Mouse (Mus musculus) CH12.LX (cell line): ENCODE measurements around the gene Hoxb3. TPM values are rescaled to one million over a fixed set of nuclear protein-coding genes. Genes with fewer than 3 reads are reported as not detected.
A peak's percentile ranks its signal among the peaks of the same experiment; 100 is the strongest.

ENCODE experiments used
- DNase-seq: peaks from one replicate; pipeline ENCODE4 v3.0.0-alpha.2; 2013; ENCODE audit errors: extremely low read depth
- H3K27ac ChIP-seq: 2 replicates; pipeline ENCODE4 v1.5.1; 2012; ENCODE audit warnings: low read depth, mild to moderate bottlenecking, control low read depth, moderate library complexity; ENCODE audit not compliant: insufficient read depth
- H3K27me3 ChIP-seq: replicated peaks from 2 replicates; pipeline ENCODE3; 2012; ENCODE audit warnings: inconsistent platforms
- H3K36me3 ChIP-seq, 2 experiments: replicated peaks in 1 of 2; 2 replicates each; pipeline versions ENCODE3 to v1.6.1; 2012; ENCODE audit warnings: inconsistent platforms in 1 of 2, low read length in 1 of 2, mild to moderate bottlenecking in 1 of 2, mixed read lengths in 1 of 2, moderate library complexity in 1 of 2; ENCODE audit not compliant: control insufficient read depth in 1 of 2, insufficient read depth in 1 of 2
- H3K4me1 ChIP-seq, 2 experiments: 2 replicates each; pipeline ENCODE4 v1.6.1; 2012; ENCODE audit warnings: inconsistent platforms in 1 of 2, moderate library complexity in 1 of 2; ENCODE audit not compliant: insufficient read depth in 2 of 2, control insufficient read depth in 1 of 2
- H3K4me2 ChIP-seq: 2 replicates; pipeline ENCODE4 v1.6.1; 2012; ENCODE audit warnings: low read depth, mild to moderate bottlenecking, control low read depth; ENCODE audit not compliant: poor library complexity, insufficient read depth, severe bottlenecking
- H3K4me3 ChIP-seq, 3 experiments: fragments of 150-350 bp in 1 of 3; sonication (generic) in 1 of 3; replicated peaks in 1 of 3; 2 replicates each; pipeline versions ENCODE3 to v1.5.1; 2011 to 2012; ENCODE audit warnings: low read depth in 2 of 3, low read length in 2 of 3, mild to moderate bottlenecking in 2 of 3, moderate library complexity in 2 of 3, control low read depth in 1 of 3, improper control_type of control experiment in 1 of 3, inconsistent platforms in 1 of 3, mixed read lengths in 1 of 3; ENCODE audit not compliant: poor library complexity in 1 of 3
- H3K79me2 ChIP-seq: replicated peaks from 2 replicates; pipeline ENCODE4 v1.6.1; 2012; ENCODE audit warnings: mild to moderate bottlenecking, moderate library complexity; ENCODE audit not compliant: control insufficient read depth, poor library complexity, insufficient read depth, severe bottlenecking; ENCODE audit errors: extremely low read depth
- H3K9ac ChIP-seq: 2 replicates; pipeline ENCODE4 v1.6.1; 2012; ENCODE audit warnings: low read depth, mild to moderate bottlenecking, control low read depth, moderate library complexity; ENCODE audit not compliant: insufficient read depth
- H3K9me3 ChIP-seq: replicated peaks from 2 replicates; pipeline ENCODE3; 2012; ENCODE audit warnings: low read length, inconsistent platforms, mixed read lengths
- BHLHE40 ChIP-seq: IDR thresholded peaks from 2 replicates; pipeline ENCODE4 v1.6.1; 2011; ENCODE audit warnings: mild to moderate bottlenecking, low read depth, low read length, improper control_type of control experiment
- CHD1 ChIP-seq: IDR thresholded peaks from 2 replicates; pipeline ENCODE4 v1.6.1; 2012; ENCODE audit warnings: low read depth, low read length, improper control_type of control experiment, inconsistent platforms
- CHD2 ChIP-seq: IDR thresholded peaks from 2 replicates; pipeline ENCODE4 v1.6.1; 2011; ENCODE audit warnings: low read length, improper control_type of control experiment
- CTCF ChIP-seq, 2 experiments: IDR thresholded peaks in 1 of 2; conservative IDR thresholded peaks in 1 of 2; 2 replicates each; pipeline ENCODE4 v1.5.1; 2011 to 2012; ENCODE audit warnings: low read depth in 2 of 2, low read length in 2 of 2, improper control_type of control experiment in 1 of 2, inconsistent platforms in 1 of 2, mild to moderate bottlenecking in 1 of 2, moderate library complexity in 1 of 2
- E2F4 ChIP-seq: IDR thresholded peaks from 2 replicates; pipeline ENCODE4 v1.6.1; 2011; ENCODE audit warnings: low read depth, low read length, improper control_type of control experiment; ENCODE audit not compliant: insufficient replicate concordance
- ELF1 ChIP-seq: IDR thresholded peaks from 2 replicates; pipeline ENCODE4 v1.6.1; 2014; ENCODE audit warnings: low read depth, mild to moderate bottlenecking, inconsistent platforms, low read length, improper control_type of control experiment
- EP300 ChIP-seq: IDR thresholded peaks from 2 replicates; pipeline ENCODE4 v1.6.1; 2011; ENCODE audit warnings: low read length, improper control_type of control experiment
- ETS1 ChIP-seq: conservative IDR thresholded peaks from 2 replicates; pipeline ENCODE4 v1.6.1; 2012; ENCODE audit warnings: low read depth, mild to moderate bottlenecking, inconsistent platforms, low read length, improper control_type of control experiment, moderate library complexity
- GABPA ChIP-seq: IDR thresholded peaks from 2 replicates; pipeline ENCODE4 v1.6.1; 2012; ENCODE audit warnings: low read depth, low read length, improper control_type of control experiment, inconsistent platforms; ENCODE audit not compliant: insufficient replicate concordance
- HCFC1 ChIP-seq: IDR thresholded peaks from 2 replicates; pipeline ENCODE4 v1.6.1; 2012; ENCODE audit warnings: low read depth, mild to moderate bottlenecking, inconsistent platforms, low read length, improper control_type of control experiment
- IRF4 ChIP-seq: IDR thresholded peaks from 2 replicates; pipeline ENCODE4 v1.6.1; 2014; ENCODE audit warnings: low read depth, mild to moderate bottlenecking, inconsistent platforms, low read length, improper control_type of control experiment
- JUN ChIP-seq: IDR thresholded peaks from 2 replicates; pipeline ENCODE4 v1.6.1; 2011; ENCODE audit warnings: low read depth, mild to moderate bottlenecking, low read length, improper control_type of control experiment, moderate library complexity; ENCODE audit not compliant: insufficient read depth
- JUND ChIP-seq: conservative IDR thresholded peaks from 2 replicates; pipeline ENCODE4 v1.6.1; 2011; ENCODE audit warnings: low read depth, low read length, improper control_type of control experiment
- KAT2A ChIP-seq: IDR thresholded peaks from 2 replicates; pipeline ENCODE4 v1.6.1; 2012; ENCODE audit warnings: low read length, improper control_type of control experiment, inconsistent platforms; ENCODE audit not compliant: insufficient replicate concordance
- MAFK ChIP-seq: IDR thresholded peaks from 2 replicates; pipeline ENCODE4 v1.6.1; 2011; ENCODE audit warnings: low read length, improper control_type of control experiment; ENCODE audit not compliant: insufficient replicate concordance
- MAX ChIP-seq: IDR thresholded peaks from 2 replicates; pipeline ENCODE4 v1.6.1; 2011; ENCODE audit warnings: low read length, improper control_type of control experiment
- MAZ ChIP-seq: IDR thresholded peaks from 2 replicates; pipeline ENCODE4 v1.6.1; 2012; ENCODE audit warnings: low read depth, mild to moderate bottlenecking, inconsistent platforms, low read length, improper control_type of control experiment, moderate library complexity
- MEF2A ChIP-seq: IDR thresholded peaks from 2 replicates; pipeline ENCODE4 v1.6.1; 2014; ENCODE audit warnings: low read depth, mild to moderate bottlenecking, inconsistent platforms, low read length, improper control_type of control experiment, borderline replicate concordance
- MXI1 ChIP-seq: IDR thresholded peaks from 2 replicates; pipeline ENCODE4 v1.6.1; 2011; ENCODE audit warnings: mild to moderate bottlenecking, low read depth, low read length, improper control_type of control experiment
- MYC ChIP-seq: IDR thresholded peaks from 2 replicates; pipeline ENCODE4 v1.6.1; 2011; ENCODE audit warnings: low read depth, mild to moderate bottlenecking, improper control_type of control experiment, low read length
- NELFE ChIP-seq: IDR thresholded peaks from 2 replicates; pipeline ENCODE4 v1.6.1; 2011; ENCODE audit warnings: low read depth, low read length, improper control_type of control experiment
- NRF1 ChIP-seq: IDR thresholded peaks from 2 replicates; pipeline ENCODE4 v1.6.1; 2014; ENCODE audit warnings: low read depth, mild to moderate bottlenecking, inconsistent platforms, low read length, improper control_type of control experiment, moderate library complexity
- PAX5 ChIP-seq: IDR thresholded peaks from 2 replicates; pipeline ENCODE4 v1.6.1; 2012; ENCODE audit warnings: low read length, inconsistent platforms, mixed read lengths
- POLR2A ChIP-seq: IDR thresholded peaks from 2 replicates; pipeline ENCODE4 v1.6.1; 2011; ENCODE audit warnings: low read depth, mild to moderate bottlenecking, improper control_type of control experiment, low read length
- POLR2AphosphoS2 ChIP-seq: IDR thresholded peaks from 2 replicates; pipeline ENCODE4 v1.6.1; 2011; ENCODE audit warnings: low read depth, low read length, improper control_type of control experiment
- RAD21 ChIP-seq: IDR thresholded peaks from 2 replicates; pipeline ENCODE4 v1.6.1; 2011; ENCODE audit warnings: low read depth, mild to moderate bottlenecking, low read length, improper control_type of control experiment, moderate library complexity
- RCOR1 ChIP-seq: conservative IDR thresholded peaks from 2 replicates; pipeline ENCODE4 v1.6.1; 2012; ENCODE audit warnings: low read depth, mild to moderate bottlenecking, inconsistent platforms, low read length, improper control_type of control experiment
- SIN3A ChIP-seq: IDR thresholded peaks from 2 replicates; pipeline ENCODE4 v1.6.1; 2012; ENCODE audit warnings: low read length, improper control_type of control experiment, inconsistent platforms
- SMC3 ChIP-seq: IDR thresholded peaks from 2 replicates; pipeline ENCODE4 v1.6.1; 2011; ENCODE audit warnings: low read depth, low read length, improper control_type of control experiment
- TBP ChIP-seq: conservative IDR thresholded peaks from 2 replicates; pipeline ENCODE4 v1.6.1; 2011; ENCODE audit warnings: low read depth, low read length, improper control_type of control experiment
- TCF12 ChIP-seq: IDR thresholded peaks from 2 replicates; pipeline ENCODE4 v1.6.1; 2014; ENCODE audit warnings: low read depth, mild to moderate bottlenecking, inconsistent platforms, low read length, improper control_type of control experiment
- UBTF ChIP-seq: IDR thresholded peaks from 2 replicates; pipeline ENCODE4 v1.6.1; 2012; ENCODE audit warnings: low read depth, mild to moderate bottlenecking, inconsistent platforms, low read length, improper control_type of control experiment, moderate library complexity
- USF1 ChIP-seq: IDR thresholded peaks from 2 replicates; pipeline ENCODE4 v1.6.1; 2014; ENCODE audit warnings: low read depth, mild to moderate bottlenecking, inconsistent platforms, low read length, improper control_type of control experiment
- USF2 ChIP-seq: conservative IDR thresholded peaks from 2 replicates; pipeline ENCODE4 v1.6.1; 2011; ENCODE audit warnings: low read depth, low read length, improper control_type of control experiment
- ZC3H11A ChIP-seq: IDR thresholded peaks from 2 replicates; pipeline ENCODE4 v1.6.1; 2012; ENCODE audit warnings: low read depth, mild to moderate bottlenecking, inconsistent platforms, low read length, improper control_type of control experiment
- ZKSCAN1 ChIP-seq: IDR thresholded peaks from 2 replicates; pipeline ENCODE4 v1.6.1; 2012; ENCODE audit warnings: low read depth, inconsistent platforms, low read length, improper control_type of control experiment, borderline replicate concordance
- ZMIZ1 ChIP-seq: IDR thresholded peaks from 2 replicates; pipeline ENCODE4 v1.6.1; 2012; ENCODE audit warnings: low read depth, mild to moderate bottlenecking, inconsistent platforms, low read length, improper control_type of control experiment
- ZNF384 ChIP-seq: IDR thresholded peaks from 2 replicates; pipeline ENCODE4 v1.6.1; 2012; ENCODE audit warnings: low read depth, low read length, improper control_type of control experiment, inconsistent platforms
- dilution Hi-C: fragments of 300-500 bp; cut with MboI; formaldehyde crosslinking; loops from 2 replicates; pipeline ENCODE4 v1.14.3; 2020; ENCODE audit warnings: low sequenced_read_pairs; ENCODE audit not compliant: extremely low pct_unique_long_range_greater_than_20kb, extremely low pct_ligation_motif_present
- in situ Hi-C: fragments of 300-500 bp; cut with MboI; formaldehyde crosslinking; loops from 3 replicates; pipeline ENCODE4 v1.14.3; 2019; ENCODE audit warnings: low sequenced_read_pairs, low pct_ligation_motif_present, low pct_unique_long_range_greater_than_20kb, mixed read lengths
- polyA plus RNA-seq: library from polyadenylated mRNA; unstranded; fragments of >175 nt; gene quantifications from 2 replicates; pipeline ENCODE4 v1.2.1, GENCODE M21; 2012; ENCODE audit warnings: low read depth; ENCODE audit not compliant: insufficient read length
- total RNA-seq, 2 experiments: library from RNA; depleted of rRNA; stranded (reverse); fragments of 300-350 nt in 1 of 2; fragments of >200 nt in 1 of 2; gene quantifications; 2 replicates each; pipeline ENCODE4 v1.2.3; 2012 to 2014

Gene Hoxb3
- total and polyA plus RNA-seq, 3 experiments: 0.07 to 0.29 (median 0.21) TPM

DNA sequence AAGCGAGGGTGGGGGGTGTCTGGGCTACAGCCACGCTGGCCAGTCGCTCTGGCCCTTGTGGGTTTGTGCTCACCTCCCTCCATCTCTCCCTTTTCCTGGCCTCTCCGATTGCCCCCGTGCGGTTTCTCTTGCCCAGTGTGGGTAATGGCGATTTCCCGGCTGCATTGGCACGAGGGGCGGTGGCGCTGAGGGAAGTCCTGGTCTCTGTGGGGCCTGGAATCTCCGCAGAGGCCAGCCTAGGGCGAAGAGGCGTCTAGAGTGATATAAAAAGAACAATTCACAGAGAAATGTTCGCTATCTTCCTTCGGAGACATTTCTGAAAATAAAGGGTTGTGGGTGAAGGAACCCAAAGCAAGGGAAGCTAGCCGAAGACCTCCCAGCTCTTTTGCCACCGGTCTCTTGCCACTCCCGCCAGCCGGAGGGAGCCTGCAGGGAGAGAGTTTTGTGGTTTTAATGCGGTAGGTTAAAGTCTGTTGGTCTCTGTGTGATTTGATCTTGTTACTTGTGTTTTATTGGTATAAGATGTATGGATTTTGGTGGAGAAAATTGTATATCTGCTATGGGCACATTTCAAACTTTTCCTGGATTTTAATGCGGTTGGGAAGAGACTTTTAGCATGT is 29.7 kb upstream of the Hoxb3 start:
- in situ Hi-C loops: loop anchor here (10.0 kb wide), 1 partner anchor 571 kb away; no protein-coding TSS in a partner anchor
- Histone ChIP-seq H3K79me2 (no peaks in the 10 kb centered on the region), H3K9me3 (no peaks in the 10 kb centered on the region), H3K27ac (no peak overlapping the region), H3K4me1 (peaks cover 2 to 39% of the 10 kb centered on the region in 2 experiments; a peak in 2 of 4 replicates), H3K4me2 (peak overlapping the region; percentile 91), H3K4me3 (peak overlapping the region; percentile 38 to 62 (median 53)), H3K9ac (peak overlapping the region; percentile 82), H3K27me3 (peaks cover 92% of the 10 kb centered on the region), H3K36me3 (no peaks in the 10 kb centered on the region)
- dilution Hi-C loops: no loop called here
- TF ChIP-seq MAZ (0 out of 2 replicates have a peak, but pooled peaks have one; percentile 20), USF1 (no peak), NRF1 (no peak), KAT2A (no peak), NELFE (no peak), TCF12 (no peak), RCOR1 (no peak), JUN (no peak), CTCF (conservative IDR thresholded peaks at IDR 0.05 in 1 of 2, IDR thresholded peaks at IDR 0.05 in 1 of 2; ENCODE audit: low read depth in 2 of 2, low read length in 2 of 2) (no peak), ZC3H11A (no peak), CHD2 (no peak), POLR2AphosphoS2 (no peak), ELF1 (no peak), ZMIZ1 (no peak), ETS1 (no peak), POLR2A (no peak), ZNF384 (no peak), MAX (peak; percentile 35; the same call in 1 of the 2 replicates), GABPA (no peak), MEF2A (no peak), MXI1 (0 out of 2 replicates have a peak, but pooled peaks have one; percentile 25), JUND (no peak), RAD21 (no peak), BHLHE40 (no peak), USF2 (no peak), MYC (0 out of 2 replicates have a peak, but pooled peaks have one; percentile 5), HCFC1 (no peak), UBTF (no peak), CHD1 (no peak), TBP (no peak), IRF4 (0 out of 2 replicates have a peak, but pooled peaks have one; percentile 5), E2F4 (no peak), SIN3A (0 out of 2 replicates have a peak, but pooled peaks have one; percentile 63), SMC3 (no peak), EP300 (no peak), MAFK (no peak), PAX5 (no peak), ZKSCAN1 (no peak)
- DNase-seq: no peak
